Mouse (Mus musculus) limb, embryonic 14.5 days (tissue): Measurements from ENCODE around the gene Kat2b. TPM values are rescaled to one million over a fixed set of nuclear protein-coding genes. Genes with fewer than 3 reads are reported as not detected.
"Not testable (repeated sequence)": the region's sequence is repeated elsewhere in the genome, so short reads cannot be mapped to it uniquely, and the experiment has no call there.

Experiments
- ATAC-seq: fragments of 200-750 bp; cut with Nextera tagmentation; 2 replicates; pipeline ENCODE4 v1.8.0; 2017; ENCODE audit warnings: low read depth, moderate number of reproducible peaks, moderate TSS enrichment; ENCODE audit not compliant: low FRiP score
- DNase-seq: peaks from one replicate; pipeline ENCODE4 v3.0.0-alpha.2; 2015; ENCODE audit warnings: low spot score
- H3K27ac ChIP-seq: fragments of 300-500 bp; sonication (generic); replicated peaks from 2 replicates; pipeline ENCODE4 v1.5.1; 2014; ENCODE audit warnings: low read depth, mild to moderate bottlenecking, low read length, moderate library complexity, mixed read lengths
- H3K27me3 ChIP-seq: fragments of 300-500 bp; sonication (generic); 2 replicates; pipeline ENCODE4 v1.6.1; 2014; ENCODE audit warnings: low read length, mixed read lengths; ENCODE audit not compliant: control insufficient read depth, insufficient read depth
- H3K36me3 ChIP-seq: fragments of 300-500 bp; sonication (generic); 2 replicates; pipeline ENCODE4 v1.6.1; 2014; ENCODE audit warnings: mild to moderate bottlenecking, low read length, moderate library complexity, mixed read lengths; ENCODE audit not compliant: control insufficient read depth, insufficient read depth
- H3K4me1 ChIP-seq: fragments of 300-500 bp; sonication (generic); 2 replicates; pipeline ENCODE4 v1.6.1; 2014; ENCODE audit warnings: antibody characterized with exemption, low read length, mixed read lengths; ENCODE audit not compliant: control insufficient read depth, insufficient read depth
- H3K4me2 ChIP-seq: fragments of 300-500 bp; sonication (generic); replicated peaks from 2 replicates; pipeline ENCODE4 v1.6.1; 2014; ENCODE audit warnings: low read depth, mild to moderate bottlenecking, low read length, moderate library complexity; ENCODE audit not compliant: severe bottlenecking
- H3K4me3 ChIP-seq: fragments of 300-500 bp; sonication (generic); replicated peaks from 2 replicates; pipeline ENCODE4 v1.5.1; 2014; ENCODE audit warnings: low read length
- H3K9ac ChIP-seq: fragments of 300-500 bp; sonication (generic); 2 replicates; pipeline ENCODE4 v1.6.1; 2014; ENCODE audit warnings: mild to moderate bottlenecking, low read depth, low read length, moderate library complexity; ENCODE audit not compliant: severe bottlenecking
- H3K9me3 ChIP-seq: fragments of 300-500 bp; sonication (generic); 2 replicates; pipeline ENCODE4 v1.6.1; 2016; ENCODE audit warnings: low read length; ENCODE audit not compliant: control insufficient read depth
- POLR2A ChIP-seq: fragments of 200-500 bp; IDR thresholded peaks from 2 replicates; pipeline ENCODE4 v1.8.0; 2012; ENCODE audit warnings: inconsistent platforms, mild to moderate bottlenecking, moderate library complexity, borderline replicate concordance; ENCODE audit not compliant: insufficient read depth, insufficient read length; ENCODE audit errors: extremely low read depth
- WGBS: fragments of 180-500 bp; shearing (Covaris S2); extraction: QIAGEN DNeasy Blood & Tissue Kit; methylation state at CpG from one replicate; pipeline ENCODE4 v1.1.7; 2014; 5-methylcytosine and 5-hydroxymethylcytosine counted together
- polyA plus RNA-seq, 2 experiments: library from polyadenylated mRNA; depleted of rRNA in 1 of 2; stranded (reverse) in 1 of 2; unstranded in 1 of 2; fragments of >200 nt; fragmentation: Nextera tagmentation in 1 of 2; extraction: Ambion mirVana in 1 of 2; gene quantifications; 2 replicates each; pipeline versions ENCODE4 v1.2.1 to v1.2.3; 2012 to 2014

The Kat2b gene
- polyA plus RNA-seq, 2 experiments = 7.9 to 10.0 TPM

GRCm38 (mm10) chr17:53567346-53568101, 863 bp downstream of the Kat2b start:
- no peaks in the 10 kb centered on the region for H3K36me3 ChIP-seq
- no peak for TF ChIP-seq POLR2A
- peak overlapping the region; percentile 82 for H3K4me3 ChIP-seq
- H3K4me2 ChIP-seq = peak overlapping the region; percentile 79
- peak overlapping the region; percentile 90 for H3K27ac ChIP-seq
- DNase-seq = peak; percentile 22
- WGBS = under 1% methylated on average over 45 of the region's 67 CpGs
- ATAC-seq = peak; percentile 48
- no peaks in the 10 kb centered on the region for H3K27me3 ChIP-seq
- H3K9me3 ChIP-seq = no peaks in the 10 kb centered on the region
- peak overlapping the region; percentile 93 for H3K9ac ChIP-seq
- H3K4me1 ChIP-seq = peaks cover 22% of the 10 kb centered on the region

DNA sequence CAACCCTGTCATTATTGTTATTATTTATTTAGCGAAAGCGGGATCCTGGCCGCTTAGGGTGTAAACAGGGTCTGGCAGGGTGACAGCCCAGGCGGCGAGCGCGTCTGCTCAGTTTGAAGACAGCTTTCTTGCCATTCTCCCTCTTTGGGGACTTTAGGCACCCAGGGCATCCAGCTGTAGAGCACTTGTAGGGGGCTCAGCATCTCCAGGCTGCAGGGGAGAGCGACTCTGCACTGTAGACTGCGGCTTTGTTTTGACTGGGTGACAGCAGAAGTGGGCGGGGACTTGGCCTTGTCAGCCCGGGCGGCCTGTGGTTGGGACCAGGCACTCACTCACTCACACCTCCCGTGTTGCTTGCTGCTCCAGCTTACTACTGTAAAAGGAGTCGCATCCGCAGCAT, 1.5 kb downstream of the Kat2b start:
- Histone ChIP-seq H3K4me1 (peaks cover 22% of the 10 kb centered on the region), H3K4me2 (peak overlapping the region; percentile 79), H3K27ac (peak overlapping the region; percentile 90; the same call in 1 of the 2 replicates), H3K27me3 (no peaks in the 10 kb centered on the region), H3K9ac (peak overlapping the region; percentile 93), H3K36me3 (no peaks in the 10 kb centered on the region), H3K9me3 (no peaks in the 10 kb centered on the region), H3K4me3 (peak overlapping the region; percentile 82)
- DNase-seq (peak; percentile 75), ATAC-seq (peak; percentile 70)
- 0% methylated on average over 15 of the region's 15 CpGs for WGBS
- no peak for TF ChIP-seq POLR2A

- no peak for TF ChIP-seq POLR2A
- peak overlapping the region; percentile 82 for H3K4me3 ChIP-seq
- H3K27me3 ChIP-seq = no peaks in the 10 kb centered on the region
- H3K36me3 ChIP-seq = no peaks in the 10 kb centered on the region
- DNase-seq (no peak), ATAC-seq (no peak)
- peaks cover 22% of the 10 kb centered on the region for H3K4me1 ChIP-seq
- H3K9me3 ChIP-seq = no peaks in the 10 kb centered on the region
- peak overlapping the region; percentile 79 for H3K4me2 ChIP-seq
- WGBS = 28% methylated on average over 8 of the region's 8 CpGs
- no peak overlapping the region for H3K27ac ChIP-seq
- 0 out of 2 replicates have a peak overlapping the region, but pooled peaks have one; percentile 93 for H3K9ac ChIP-seq
Measured at GRCm38 (mm10) chr17:53568734-53569386, 2.2 kb downstream of the Kat2b start.

- no peak overlapping the region for H3K9ac ChIP-seq
- H3K9me3 ChIP-seq = no peaks in the 10 kb centered on the region
- peak overlapping the region; percentile 32; the same call in 1 of the 2 replicates for H3K4me2 ChIP-seq
- no peak overlapping the region for H3K27ac ChIP-seq
- WGBS = 29% methylated on average over 6 of the region's 6 CpGs
- no peak for ATAC-seq
- DNase-seq = peak; percentile 62
- no peaks in the 10 kb centered on the region for H3K27me3 ChIP-seq
- no peak for TF ChIP-seq POLR2A
- no peaks in the 10 kb centered on the region for H3K36me3 ChIP-seq
- H3K4me1 ChIP-seq = peaks cover 22% of the 10 kb centered on the region
- H3K4me3 ChIP-seq = no peak overlapping the region
Measured at GRCm38 (mm10) chr17:53569829-53570228, 3.2 kb downstream of the Kat2b start.

GRCm38 (mm10) chr17:53570361-53570875, 3.8 kb downstream of the Kat2b start:
- DNase-seq (no peak), ATAC-seq (no peak)
- 50% methylated on average over 10 of the region's 10 CpGs for WGBS
- H3K27ac ChIP-seq = no peak overlapping the region
- H3K4me3 ChIP-seq = no peak overlapping the region
- no peak overlapping the region for H3K9ac ChIP-seq
- no peaks in the 10 kb centered on the region for H3K9me3 ChIP-seq
- no peaks in the 10 kb centered on the region for H3K36me3 ChIP-seq
- no peaks in the 10 kb centered on the region for H3K27me3 ChIP-seq
- TF ChIP-seq POLR2A = no peak
- H3K4me2 ChIP-seq = no peak overlapping the region
- H3K4me1 ChIP-seq = peaks cover 22% of the 10 kb centered on the region

DNA sequence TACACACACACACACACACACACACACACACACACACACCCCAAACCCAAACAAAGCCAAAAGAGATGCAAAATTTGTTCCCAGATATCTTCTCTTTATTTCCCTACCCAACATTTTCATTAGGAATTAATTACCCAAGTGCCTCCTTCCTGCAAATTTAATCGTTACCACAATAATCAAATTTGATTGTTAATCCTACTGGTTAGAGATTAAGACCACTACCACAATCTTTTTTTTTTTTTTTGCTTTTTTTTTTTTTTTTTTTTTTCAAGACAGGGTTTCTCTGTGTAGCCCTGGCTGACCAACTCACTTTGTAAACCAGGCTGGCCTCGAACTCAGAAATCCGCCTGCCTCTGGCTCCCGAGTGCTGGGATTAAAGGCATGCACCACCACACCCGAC, 4.3 kb downstream of the Kat2b start:
- DNase-seq, H3K27ac ChIP-seq, H3K36me3 ChIP-seq, H3K27me3 ChIP-seq, H3K4me3 ChIP-seq, ATAC-seq, H3K9ac ChIP-seq, H3K9me3 ChIP-seq, H3K4me2 ChIP-seq: not testable (repeated sequence)
- WGBS = 89% methylated on average over 5 of the region's 5 CpGs
- peaks cover 20% of the 10 kb centered on the region for H3K4me1 ChIP-seq
